Mouse (Mus musculus): ENCODE data around the gene Iffo2.

Iffo2 gene

GRCm38 (mm10) chr4:139602357-139603244 lies 72.3 kb downstream of the Iffo2 start, which contains the start of gene Gm21969:
Gene Gm21969, plus strand, starts transcription at chr4:139603186.
- DNase-seq (ENCODE audit: extremely low read depth, insufficient read length, low spot score), result no peak

- DNase-seq (ENCODE audit: extremely low read depth, insufficient read length, low spot score), result no peak
These were observed 74.9 kb downstream of the Iffo2 start for GRCm38 (mm10) chr4:139605216-139605615.

DNA sequence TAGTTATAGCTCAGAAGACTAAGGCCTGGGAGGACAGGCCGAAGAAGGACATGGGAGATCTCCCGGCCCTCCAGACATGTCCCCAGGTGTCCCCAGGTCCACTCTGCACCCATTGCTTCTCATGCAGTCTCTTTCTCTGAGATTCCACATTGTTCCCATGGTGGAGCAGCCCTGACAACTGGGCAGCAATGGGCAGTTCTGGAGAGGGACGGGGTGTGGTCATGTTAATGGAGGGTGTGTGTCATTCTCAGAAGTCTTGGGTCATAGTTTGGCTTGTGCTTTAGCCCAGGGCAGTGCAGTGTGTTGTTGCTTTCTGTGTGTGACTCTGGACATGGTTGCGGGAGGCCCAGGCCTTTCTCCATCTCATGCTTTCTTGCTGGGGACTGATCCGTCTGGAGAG lies 76.4 kb downstream of the Iffo2 start:
- DNase-seq (ENCODE audit: extremely low read depth, insufficient read length, low spot score), result no peak

DNA sequence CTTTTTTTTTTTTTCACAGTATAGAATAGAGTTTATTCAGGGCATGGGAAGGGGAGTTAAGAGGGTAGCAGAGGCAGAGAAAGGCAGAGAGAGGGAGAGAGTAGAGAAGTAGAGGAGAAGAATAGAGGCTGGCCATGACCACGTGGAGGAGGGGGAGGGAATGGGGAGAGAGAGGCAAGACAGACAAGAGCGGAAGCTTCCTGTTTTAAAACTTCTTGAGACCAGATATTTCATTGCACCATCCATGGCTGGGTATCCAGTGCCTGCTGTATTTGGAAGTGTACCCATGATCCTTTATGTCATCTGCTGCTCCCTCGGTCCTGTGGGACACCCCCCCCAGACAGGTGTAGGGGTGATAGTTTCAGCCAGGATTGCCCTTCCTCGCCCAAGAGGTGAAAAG lies 78.6 kb downstream of the Iffo2 start:
- no peak for DNase-seq (ENCODE audit: extremely low read depth, insufficient read length, low spot score)

DNA sequence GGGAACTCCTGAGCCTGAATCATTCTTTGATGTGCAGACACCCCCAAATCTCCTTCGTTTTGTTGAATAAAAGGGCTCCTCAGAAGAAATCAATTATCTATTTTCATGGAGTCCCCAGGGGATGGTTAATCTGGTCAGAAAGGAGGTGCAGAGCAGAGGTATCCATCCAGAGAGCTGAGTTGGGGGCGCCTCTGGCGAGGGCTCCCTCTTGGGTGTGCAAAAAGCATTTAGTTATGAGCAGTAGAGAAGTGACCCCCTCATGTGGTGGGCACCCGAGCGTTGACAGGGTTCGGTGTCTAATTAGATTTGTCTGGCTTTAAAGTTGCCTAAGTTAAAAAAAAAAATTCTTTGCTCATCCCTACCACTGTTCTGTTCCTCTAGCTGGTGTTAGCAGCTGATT lies 80.6 kb downstream of the Iffo2 start:
- DNase-seq (ENCODE audit: extremely low read depth, insufficient read length, low spot score), result no peak

- DNase-seq (ENCODE audit: extremely low read depth, insufficient read length, low spot score), result no peak
These were observed 81.2 kb downstream of the Iffo2 start for GRCm38 (mm10) chr4:139611542-139611953.

GRCm38 (mm10) chr4:139614524-139615260 lies 84.3 kb downstream of the Iffo2 start:
- DNase-seq (ENCODE audit: extremely low read depth, insufficient read length, low spot score), result no peak

GRCm38 (mm10) chr4:139616276-139617000 lies 86.1 kb downstream of the Iffo2 start:
- DNase-seq (ENCODE audit: extremely low read depth, insufficient read length, low spot score), result no peak

DNA sequence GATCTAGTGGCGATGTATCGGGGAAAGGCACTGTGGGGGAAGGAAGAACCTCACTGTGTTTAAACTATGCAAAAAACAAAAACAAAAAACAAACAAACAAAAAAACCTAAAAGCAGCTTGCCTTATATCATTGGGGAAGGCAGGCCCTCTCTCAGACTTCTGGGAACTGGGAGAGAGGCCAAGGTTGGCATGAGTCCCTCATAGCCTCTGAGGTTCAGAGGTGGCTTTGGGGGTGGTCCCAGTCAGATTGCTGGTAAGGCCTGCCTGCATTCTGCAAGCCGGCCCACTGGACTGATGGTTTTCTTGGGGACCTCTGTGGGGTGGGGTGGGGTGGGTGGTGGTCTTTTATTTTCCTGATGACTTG lies 86.6 kb downstream of the Iffo2 start:
- no peak for DNase-seq (ENCODE audit: extremely low read depth, insufficient read length, low spot score)

GRCm38 (mm10) chr4:139619765-139620164 lies 89.4 kb downstream of the Iffo2 start:
- DNase-seq (ENCODE audit: extremely low read depth, insufficient read length, low spot score), result no peak

- DNase-seq (ENCODE audit: extremely low read depth, insufficient read length, low spot score), result peak; percentile 92
These were observed 92.3 kb downstream of the Iffo2 start, which contains the start of gene Aldh4a1 for GRCm38 (mm10) chr4:139622373-139623282. Gene Aldh4a1, plus strand, starts transcription at chr4:139622866.

DNA sequence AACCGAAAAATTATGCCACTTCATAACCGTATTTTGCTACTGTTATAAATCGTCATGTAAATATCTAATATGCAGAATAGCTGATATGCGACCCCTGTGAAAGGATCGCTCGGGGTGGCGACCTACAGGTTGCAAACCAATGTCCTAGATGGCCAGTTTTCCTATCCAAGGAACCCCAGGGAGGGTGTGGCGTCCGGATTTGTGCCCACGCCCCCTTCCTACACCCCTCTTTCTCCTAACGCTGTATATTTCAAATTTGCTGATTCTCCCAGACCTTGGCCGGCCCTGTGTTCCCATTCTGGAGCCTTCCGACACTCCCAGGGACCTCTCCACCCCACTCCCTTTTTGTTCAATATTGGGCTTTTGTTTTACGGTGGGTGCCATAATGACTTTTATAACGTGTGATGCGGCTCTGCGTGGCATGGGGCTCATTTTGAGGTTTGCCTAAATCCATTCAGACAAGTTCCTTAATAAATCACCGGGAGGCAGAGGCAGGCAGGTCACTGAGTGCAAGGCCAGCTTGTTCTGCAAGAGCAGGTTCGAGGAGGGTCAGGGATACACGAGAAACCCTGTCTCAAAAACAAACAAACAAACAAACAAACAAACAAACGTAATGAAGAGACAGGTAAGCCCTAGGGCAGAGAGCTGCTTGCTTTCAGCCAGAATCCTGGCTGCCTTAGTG lies 93.2 kb downstream of the Iffo2 start:
- DNase-seq (ENCODE audit: extremely low read depth, insufficient read length, low spot score), result no peak

GRCm38 (mm10) chr4:139624116-139624489 lies 93.8 kb downstream of the Iffo2 start:
- DNase-seq (ENCODE audit: extremely low read depth, insufficient read length, low spot score), result no peak

DNA sequence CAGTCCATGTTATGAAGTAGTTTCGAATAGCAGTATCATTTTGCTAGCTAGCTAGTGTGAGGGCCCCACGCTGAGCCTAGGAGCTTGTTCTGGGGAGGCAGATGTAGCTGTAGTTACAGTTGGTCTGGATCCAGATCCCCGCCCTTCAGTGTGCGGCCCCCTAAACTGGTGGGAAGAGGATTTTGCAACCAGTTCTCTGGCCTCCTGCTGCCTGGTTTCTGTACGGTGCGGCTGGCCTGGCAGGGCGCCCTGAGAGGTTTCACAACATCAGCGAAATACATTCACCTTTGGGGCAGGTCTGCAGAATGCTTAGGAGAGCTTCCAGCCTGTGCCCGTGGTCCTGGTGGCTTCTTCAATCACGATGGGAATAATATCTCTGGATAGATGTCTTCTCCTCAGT lies 94.4 kb downstream of the Iffo2 start:
- no peak for DNase-seq (ENCODE audit: extremely low read depth, insufficient read length, low spot score)

DNA sequence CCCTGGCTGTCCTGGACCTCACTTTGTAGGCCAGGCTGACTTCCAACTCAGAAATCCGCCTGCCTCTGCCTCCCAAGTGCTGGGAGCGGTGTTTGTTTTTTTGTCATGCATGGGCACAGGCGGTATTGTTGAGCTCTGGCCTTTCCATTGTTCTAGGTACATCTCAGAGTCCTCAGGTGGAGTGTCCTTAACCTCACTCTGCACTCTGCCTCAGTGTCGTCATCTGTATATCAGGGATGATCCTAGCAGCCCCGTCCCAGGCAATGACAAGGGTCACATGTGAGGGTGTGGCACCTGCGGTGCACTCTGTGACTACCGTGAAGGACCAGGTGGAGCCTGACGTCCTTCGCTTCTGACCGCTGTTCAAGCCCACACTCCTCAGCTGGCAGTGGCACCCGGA lies 97.0 kb downstream of the Iffo2 start:
- no peak for DNase-seq (ENCODE audit: extremely low read depth, insufficient read length, low spot score)

DNA sequence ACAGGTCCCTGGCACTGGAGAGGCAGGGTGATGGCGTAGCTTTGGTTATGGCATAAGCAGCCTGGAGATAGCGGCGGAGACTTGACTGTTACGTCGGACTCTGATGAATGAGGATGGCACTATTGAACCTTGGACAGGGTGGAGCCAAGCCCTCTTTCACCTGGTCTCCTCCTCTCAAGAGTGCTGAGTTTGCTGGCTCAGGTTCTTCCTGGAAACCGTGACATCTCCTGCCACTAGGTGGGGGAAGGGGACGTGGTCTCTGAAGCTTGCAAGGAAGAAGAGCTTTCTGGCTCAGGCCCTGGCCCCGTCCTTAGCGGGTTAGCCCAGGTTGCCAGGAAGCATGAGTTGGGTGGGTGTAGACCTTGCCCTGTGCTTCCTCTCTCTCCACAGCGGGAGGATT lies 99.8 kb downstream of the Iffo2 start:
- no peak for DNase-seq (ENCODE audit: extremely low read depth, insufficient read length, low spot score)

- DNase-seq (ENCODE audit: extremely low read depth, insufficient read length, low spot score), result no peak
These were observed 100.8 kb downstream of the Iffo2 start for GRCm38 (mm10) chr4:139631141-139631540.

- DNase-seq (ENCODE audit: extremely low read depth, insufficient read length, low spot score), result no peak
These were observed 101.4 kb downstream of the Iffo2 start for GRCm38 (mm10) chr4:139631569-139632253.

DNA sequence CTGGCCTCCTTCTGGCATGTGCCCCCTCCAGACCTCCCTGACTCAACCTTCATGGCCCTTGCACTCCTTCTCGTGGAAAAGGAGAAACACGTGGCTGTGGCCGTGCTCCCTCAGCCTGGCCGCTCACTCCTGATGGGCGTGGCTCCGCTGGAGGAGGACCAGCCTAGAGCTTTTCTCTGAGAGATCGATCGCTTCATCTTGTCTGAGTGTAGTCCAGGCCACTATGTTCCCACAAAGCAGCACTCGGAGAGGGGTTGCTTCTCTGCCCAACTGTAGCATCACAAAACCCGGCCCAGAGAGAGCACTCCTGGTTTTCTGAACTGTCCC lies 101.9 kb downstream of the Iffo2 start:
- DNase-seq (ENCODE audit: extremely low read depth, insufficient read length, low spot score), result no peak
